Mouse (Mus musculus): ENCODE data around the gene Foxn3. TPM values are rescaled to one million over a fixed set of nuclear protein-coding genes. Genes with fewer than 3 reads are reported as not detected.

Gene Foxn3
- polyA plus RNA-seq, 1 experiment from 2014 or later, result 90.0 TPM

DNA sequence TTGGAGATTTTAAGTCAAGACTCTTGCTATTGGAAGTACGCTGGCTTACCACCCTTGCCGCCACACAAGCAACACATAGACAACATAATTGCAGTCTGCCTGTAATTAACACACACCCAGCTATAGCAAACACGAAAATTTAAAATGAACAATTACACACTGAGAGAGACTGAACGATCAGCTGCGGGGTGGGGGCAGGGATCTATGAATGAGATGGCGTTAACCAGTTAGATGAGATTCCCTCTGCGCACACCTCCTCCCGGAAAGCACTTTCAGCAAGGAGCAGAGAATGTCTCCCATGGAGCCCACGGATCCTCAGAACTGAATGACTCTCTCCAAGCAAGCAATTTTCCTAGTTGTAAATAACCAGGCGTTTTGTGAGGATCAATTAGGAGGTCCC is 309.8 kb downstream of the Foxn3 start:
- WGBS, result 84% methylated on average over 10 of the region's 10 CpGs
- Histone ChIP-seq H3K9ac (replicated peaks) (no peak overlapping the region), H3K9me3 (peaks cover 5% of the 10 kb centered on the region; the same call in 1 of the 2 replicates), H3K27me3 (no peaks in the 10 kb centered on the region), H3K27ac (replicated peaks) (no peak overlapping the region), H3K4me2 (replicated peaks) (no peak overlapping the region), H3K4me1 (peaks cover 14% of the 10 kb centered on the region), H3K4me3 (no peak overlapping the region), H3K36me3 (no peaks in the 10 kb centered on the region)
- ATAC-seq (ENCODE audit: low FRiP score, low read depth), result no peak

DNA sequence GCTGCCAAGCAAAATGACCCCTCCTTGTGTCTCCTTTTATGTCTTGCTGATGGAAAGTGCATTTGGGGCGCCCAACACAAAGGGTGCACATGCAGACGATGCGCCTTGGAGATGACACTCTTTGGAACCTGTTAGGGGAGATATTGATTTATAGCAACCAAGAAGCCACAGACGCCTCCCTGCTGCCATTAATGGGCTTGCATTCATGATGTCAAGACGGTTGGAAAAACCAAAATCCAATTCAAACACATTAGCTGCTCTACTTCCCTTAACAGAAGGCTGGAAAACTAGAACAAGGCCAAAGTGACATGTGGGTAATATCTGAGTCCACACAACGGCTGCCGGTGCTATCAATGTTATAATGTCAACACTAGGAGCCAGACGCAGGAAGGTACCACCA is 314.8 kb downstream of the Foxn3 start:
- no peak for ATAC-seq (ENCODE audit: low FRiP score, low read depth)
- H3K27me3 ChIP-seq, result no peaks in the 10 kb centered on the region
- no peak overlapping the region for H3K9ac ChIP-seq (replicated peaks)
- no peaks in the 10 kb centered on the region for H3K36me3 ChIP-seq
- H3K4me1 ChIP-seq, result peaks cover 11% of the 10 kb centered on the region; the same call in 1 of the 2 replicates
- H3K4me2 ChIP-seq (replicated peaks), result no peak overlapping the region
- peaks cover 5% of the 10 kb centered on the region; the same call in 1 of the 2 replicates for H3K9me3 ChIP-seq
- no peak overlapping the region for H3K27ac ChIP-seq (replicated peaks)
- no peak overlapping the region for H3K4me3 ChIP-seq
- WGBS, result 89% methylated on average over 8 of the region's 8 CpGs

DNA sequence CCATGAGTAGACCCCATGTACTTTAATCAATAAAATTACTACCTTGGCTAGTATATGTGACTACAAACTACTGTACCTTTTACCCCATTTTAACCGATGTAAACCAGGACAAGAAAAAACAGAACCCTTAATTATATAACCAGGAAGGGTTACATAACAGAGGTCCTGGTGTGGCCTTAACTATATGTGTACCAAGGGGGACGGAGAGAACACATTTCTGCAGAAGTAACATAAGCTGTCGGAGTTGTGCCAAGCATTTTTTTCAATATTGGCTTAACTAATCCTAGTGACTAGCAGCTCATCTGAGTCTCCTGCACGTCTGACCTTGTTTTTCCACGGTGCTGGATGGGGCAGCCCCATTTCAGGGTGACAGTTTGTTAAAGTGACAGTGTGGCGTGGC is 315.4 kb downstream of the Foxn3 start:
- Histone ChIP-seq H3K36me3 (no peaks in the 10 kb centered on the region), H3K27ac (replicated peaks) (no peak overlapping the region), H3K9ac (replicated peaks) (no peak overlapping the region), H3K4me2 (replicated peaks) (no peak overlapping the region), H3K4me3 (no peak overlapping the region), H3K9me3 (peaks cover 2% of the 10 kb centered on the region; the same call in 1 of the 2 replicates), H3K27me3 (no peaks in the 10 kb centered on the region), H3K4me1 (peaks cover 11% of the 10 kb centered on the region; the same call in 1 of the 2 replicates)
- WGBS, result 75% methylated on average over 6 of the region's 6 CpGs
- no peak for ATAC-seq (ENCODE audit: low FRiP score, low read depth)

DNA sequence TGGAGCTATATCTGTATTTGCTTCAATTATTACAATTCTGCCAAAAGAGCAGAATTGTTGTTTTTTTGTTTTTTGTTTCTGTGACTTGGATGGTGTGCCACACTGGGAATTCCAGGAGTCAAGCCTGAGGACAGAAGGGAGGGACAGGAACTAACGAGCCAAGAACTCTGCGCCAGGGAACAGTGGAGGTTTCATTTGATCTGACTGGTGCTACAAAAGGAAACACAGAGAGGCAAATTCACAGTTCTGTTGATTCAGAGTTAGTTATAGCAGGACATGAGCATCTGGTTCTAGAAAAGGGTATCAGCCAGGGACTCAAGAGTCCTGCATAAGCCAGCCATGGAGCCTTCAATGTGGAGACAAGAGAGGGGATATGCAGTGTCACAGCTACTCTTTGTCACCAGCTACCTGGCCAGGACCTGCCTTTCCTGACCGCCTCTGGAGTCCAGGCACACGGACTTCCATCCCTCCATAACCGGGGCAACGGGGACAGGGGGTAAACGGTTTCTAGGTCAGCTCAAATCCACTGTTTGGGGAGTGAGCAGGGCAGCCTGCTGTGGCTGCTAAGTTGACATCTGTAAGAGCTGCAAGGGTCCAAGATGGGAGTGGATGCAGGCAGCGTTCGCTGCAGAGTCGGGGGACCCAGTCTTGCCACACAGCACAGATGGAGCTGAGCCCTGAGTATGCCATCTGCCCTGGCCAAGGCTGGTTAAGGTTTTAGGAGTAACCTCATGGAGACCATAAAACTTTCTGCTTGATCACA is 316.2 kb downstream of the Foxn3 start:
- Histone ChIP-seq H3K4me2 (replicated peaks) (no peak overlapping the region), H3K9me3 (no peaks in the 10 kb centered on the region), H3K9ac (replicated peaks) (no peak overlapping the region), H3K4me3 (no peak overlapping the region), H3K4me1 (peaks cover 11% of the 10 kb centered on the region; the same call in 1 of the 2 replicates), H3K27me3 (no peaks in the 10 kb centered on the region), H3K27ac (replicated peaks) (0 out of 2 replicates have a peak overlapping the region, but pooled peaks have one; percentile 5), H3K36me3 (no peaks in the 10 kb centered on the region)
- ATAC-seq (ENCODE audit: low FRiP score, low read depth), result no peak
- whole genome bisulfite sequencing, result 81% methylated on average over 10 of the region's 10 CpGs

DNA sequence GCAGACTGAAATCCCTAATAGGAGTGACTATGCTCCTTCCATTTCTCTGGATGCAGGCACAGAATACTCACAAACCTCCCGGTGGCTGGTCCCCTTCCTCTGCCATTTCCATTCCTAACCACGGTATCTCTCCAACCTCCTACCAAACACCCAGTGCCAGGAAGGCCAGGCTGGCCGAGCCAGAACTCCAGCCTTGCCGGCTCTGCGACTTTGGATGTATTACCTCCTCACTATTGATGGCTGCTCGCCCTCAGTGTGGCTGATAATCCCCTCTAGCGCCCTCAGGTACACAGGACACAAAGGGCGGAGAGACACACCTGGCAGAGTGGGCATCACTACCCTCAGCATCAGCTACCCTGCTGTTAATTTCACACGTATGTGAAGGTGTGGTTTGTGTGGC is 318.7 kb downstream of the Foxn3 start:
- no peaks in the 10 kb centered on the region for H3K27me3 ChIP-seq
- 92% methylated on average over 9 of the region's 9 CpGs for WGBS
- H3K9ac ChIP-seq (replicated peaks), result no peak overlapping the region
- H3K4me2 ChIP-seq (replicated peaks), result no peak overlapping the region
- H3K9me3 ChIP-seq, result no peaks in the 10 kb centered on the region
- no peak for ATAC-seq (ENCODE audit: low FRiP score, low read depth)
- peaks cover 21% of the 10 kb centered on the region for H3K4me1 ChIP-seq
- H3K36me3 ChIP-seq, result no peaks in the 10 kb centered on the region
- no peak overlapping the region for H3K4me3 ChIP-seq
- H3K27ac ChIP-seq (replicated peaks), result no peak overlapping the region

DNA sequence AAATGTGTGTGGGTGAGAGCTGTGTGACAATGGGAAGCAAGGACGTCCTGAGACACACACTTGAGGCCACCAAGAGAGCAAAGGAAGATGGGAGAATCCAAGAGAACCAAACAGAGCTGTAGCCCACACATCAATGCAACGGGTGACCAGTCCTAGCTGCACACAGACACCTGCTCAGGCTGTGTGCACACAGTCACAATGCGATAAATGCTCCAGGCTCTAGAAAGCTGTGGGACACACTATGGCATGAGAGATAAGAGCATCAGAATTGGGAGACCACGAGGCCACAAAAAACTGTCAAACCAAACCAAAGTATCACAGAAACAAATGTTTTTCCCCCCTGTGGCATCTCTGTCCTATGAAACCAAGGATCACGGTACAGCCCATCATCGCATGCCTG is 319.1 kb downstream of the Foxn3 start:
- Histone ChIP-seq H3K4me3 (no peak overlapping the region), H3K27me3 (no peaks in the 10 kb centered on the region), H3K9me3 (no peaks in the 10 kb centered on the region), H3K9ac (replicated peaks) (no peak overlapping the region), H3K4me2 (replicated peaks) (no peak overlapping the region), H3K27ac (replicated peaks) (no peak overlapping the region), H3K36me3 (no peaks in the 10 kb centered on the region), H3K4me1 (peaks cover 25% of the 10 kb centered on the region)
- no peak for ATAC-seq (ENCODE audit: low FRiP score, low read depth)
- WGBS, result 93% methylated on average over 6 of the region's 6 CpGs

DNA sequence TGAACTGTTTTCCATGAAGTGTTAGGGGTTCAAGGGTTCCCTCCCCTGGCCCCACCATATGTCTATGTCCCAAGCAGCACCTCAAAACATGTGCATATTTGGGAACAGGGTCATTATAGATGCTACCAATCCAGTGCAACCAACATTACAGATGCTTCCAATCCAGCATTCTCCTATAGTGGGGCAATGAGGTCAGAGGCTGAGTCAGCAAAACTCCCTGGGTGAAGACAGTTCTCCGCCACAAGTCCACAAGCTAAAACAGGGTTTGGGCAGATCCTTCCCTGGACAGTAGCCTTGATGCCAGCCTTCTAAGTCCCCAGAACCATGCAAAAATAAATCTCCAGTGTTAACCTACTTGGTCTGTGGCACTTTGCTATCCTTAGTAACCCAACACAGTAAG is 320.1 kb downstream of the Foxn3 start:
- Histone ChIP-seq H3K9ac (replicated peaks) (no peak overlapping the region), H3K4me3 (no peak overlapping the region), H3K4me1 (peaks cover 28% of the 10 kb centered on the region), H3K36me3 (no peaks in the 10 kb centered on the region), H3K9me3 (no peaks in the 10 kb centered on the region), H3K4me2 (replicated peaks) (no peak overlapping the region), H3K27ac (replicated peaks) (no peak overlapping the region), H3K27me3 (no peaks in the 10 kb centered on the region)
- WGBS, result 83% methylated on average over 1 of the region's 1 CpGs
- ATAC-seq (ENCODE audit: low FRiP score, low read depth), result no peak

DNA sequence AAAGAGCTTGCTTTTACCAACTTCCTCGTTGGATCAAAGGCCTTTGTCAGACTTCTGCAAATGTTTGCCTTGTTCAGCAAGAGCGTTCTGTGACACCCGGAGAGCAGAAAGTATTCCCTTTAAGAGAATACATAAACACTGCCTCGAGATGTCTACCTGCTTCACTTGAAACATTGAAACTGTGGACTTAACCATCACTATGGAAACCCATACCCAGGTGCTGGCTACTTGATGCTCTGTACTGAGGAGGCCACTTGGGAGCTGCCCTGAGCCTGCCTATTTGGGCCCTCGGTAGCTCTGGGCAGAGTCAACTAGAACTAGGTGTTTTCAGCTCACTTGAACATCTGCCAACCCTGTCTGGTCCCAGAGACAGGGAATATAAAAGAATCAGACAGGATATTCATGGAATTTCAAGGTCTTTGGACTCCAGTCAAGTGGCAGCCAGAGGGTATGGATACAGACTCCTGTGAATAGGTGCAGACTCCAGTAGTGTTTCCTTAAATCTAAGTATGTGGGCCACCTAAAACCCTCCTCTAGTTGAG is 323.1 kb downstream of the Foxn3 start:
- Histone ChIP-seq H3K4me1 (peaks cover 39% of the 10 kb centered on the region), H3K27ac (replicated peaks) (no peak overlapping the region), H3K9ac (replicated peaks) (no peak overlapping the region), H3K27me3 (no peaks in the 10 kb centered on the region), H3K9me3 (no peaks in the 10 kb centered on the region), H3K36me3 (no peaks in the 10 kb centered on the region), H3K4me3 (no peak overlapping the region), H3K4me2 (replicated peaks) (no peak overlapping the region)
- ATAC-seq (ENCODE audit: low FRiP score, low read depth), result no peak
- 61% methylated on average over 5 of the region's 5 CpGs for WGBS

DNA sequence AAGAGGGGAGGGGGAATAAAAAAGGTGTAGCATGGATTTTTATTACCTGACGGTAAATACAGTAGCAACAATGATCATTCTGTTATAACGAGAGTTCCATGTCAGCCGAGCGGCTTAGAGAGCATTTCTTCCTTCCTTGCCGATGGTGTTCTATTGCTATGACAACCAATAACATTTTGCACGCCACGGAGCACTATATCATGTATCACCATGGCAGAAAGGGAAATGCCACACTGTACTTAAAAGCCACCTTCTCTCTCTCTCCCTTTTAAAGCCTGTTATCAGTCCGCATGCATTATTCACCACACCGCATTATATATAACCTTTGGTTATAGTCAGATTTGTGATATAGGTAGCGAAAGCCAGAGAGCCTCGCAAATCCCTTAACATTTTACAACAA is 323.6 kb downstream of the Foxn3 start:
- no peaks in the 10 kb centered on the region for H3K27me3 ChIP-seq
- H3K36me3 ChIP-seq, result no peaks in the 10 kb centered on the region
- H3K4me1 ChIP-seq, result peaks cover 45% of the 10 kb centered on the region
- H3K4me3 ChIP-seq, result no peak overlapping the region
- ATAC-seq (ENCODE audit: low FRiP score, low read depth), result no peak
- no peak overlapping the region for H3K4me2 ChIP-seq (replicated peaks)
- no peak overlapping the region for H3K27ac ChIP-seq (replicated peaks)
- H3K9ac ChIP-seq (replicated peaks), result no peak overlapping the region
- 74% methylated on average over 11 of the region's 11 CpGs for WGBS
- H3K9me3 ChIP-seq, result no peaks in the 10 kb centered on the region

DNA sequence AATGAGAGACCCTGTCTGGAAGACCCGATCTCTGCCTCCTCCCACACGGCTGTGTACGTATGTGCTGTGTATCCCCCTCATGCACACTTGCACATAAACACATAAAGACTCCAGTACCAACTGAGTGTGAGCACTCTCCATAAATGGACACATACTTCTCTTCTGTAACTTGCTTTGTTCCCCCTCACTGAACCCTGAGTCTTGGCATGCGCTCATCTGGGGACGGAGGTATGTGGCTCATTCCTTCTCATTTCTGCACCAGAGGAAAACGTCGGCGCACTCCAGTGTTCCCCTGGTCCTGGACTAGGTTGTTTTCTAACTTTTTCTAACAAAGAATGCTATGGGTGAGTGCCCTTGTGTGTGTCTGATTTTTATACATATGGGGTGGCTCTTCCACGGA is 325.9 kb downstream of the Foxn3 start:
- no peak overlapping the region for H3K4me2 ChIP-seq (replicated peaks)
- H3K36me3 ChIP-seq, result no peaks in the 10 kb centered on the region
- peaks cover 67% of the 10 kb centered on the region for H3K4me1 ChIP-seq
- H3K27me3 ChIP-seq, result no peaks in the 10 kb centered on the region
- H3K9ac ChIP-seq (replicated peaks), result no peak overlapping the region
- WGBS, result 91% methylated on average over 9 of the region's 9 CpGs
- H3K4me3 ChIP-seq, result no peak overlapping the region
- ATAC-seq (ENCODE audit: low FRiP score, low read depth), result no peak
- no peak overlapping the region for H3K27ac ChIP-seq (replicated peaks)
- H3K9me3 ChIP-seq, result no peaks in the 10 kb centered on the region

DNA sequence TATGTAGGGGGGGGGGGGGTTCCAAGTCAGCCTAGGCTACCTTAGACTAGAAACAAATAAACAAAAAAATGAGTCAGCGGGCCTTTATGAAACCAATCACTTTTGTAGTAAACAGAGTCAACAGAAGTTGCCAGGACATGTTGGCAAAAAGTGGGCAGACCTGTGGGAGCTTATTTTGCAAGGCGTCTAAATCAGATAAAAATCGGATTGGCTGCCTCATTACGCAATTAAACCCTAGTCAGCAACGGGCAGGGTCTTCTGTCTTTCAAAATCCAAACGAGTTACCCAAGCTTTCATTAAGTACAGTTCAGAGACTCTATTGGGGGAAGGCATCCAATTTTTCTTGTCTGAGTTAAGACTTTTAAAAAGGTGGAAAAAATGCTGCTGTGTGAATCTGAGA is 329.0 kb downstream of the Foxn3 start:
- H3K4me2 ChIP-seq (replicated peaks), result no peak overlapping the region
- no peak overlapping the region for H3K4me3 ChIP-seq
- 0 out of 2 replicates have a peak overlapping the region, but pooled peaks have one; percentile 10 for H3K27ac ChIP-seq (replicated peaks)
- H3K9ac ChIP-seq (replicated peaks), result no peak overlapping the region
- 69% methylated on average over 6 of the region's 6 CpGs for WGBS
- ATAC-seq (ENCODE audit: low FRiP score, low read depth), result no peak
- H3K36me3 ChIP-seq, result no peaks in the 10 kb centered on the region
- H3K4me1 ChIP-seq, result peaks cover 84% of the 10 kb centered on the region
- no peaks in the 10 kb centered on the region for H3K27me3 ChIP-seq
- no peaks in the 10 kb centered on the region for H3K9me3 ChIP-seq

DNA sequence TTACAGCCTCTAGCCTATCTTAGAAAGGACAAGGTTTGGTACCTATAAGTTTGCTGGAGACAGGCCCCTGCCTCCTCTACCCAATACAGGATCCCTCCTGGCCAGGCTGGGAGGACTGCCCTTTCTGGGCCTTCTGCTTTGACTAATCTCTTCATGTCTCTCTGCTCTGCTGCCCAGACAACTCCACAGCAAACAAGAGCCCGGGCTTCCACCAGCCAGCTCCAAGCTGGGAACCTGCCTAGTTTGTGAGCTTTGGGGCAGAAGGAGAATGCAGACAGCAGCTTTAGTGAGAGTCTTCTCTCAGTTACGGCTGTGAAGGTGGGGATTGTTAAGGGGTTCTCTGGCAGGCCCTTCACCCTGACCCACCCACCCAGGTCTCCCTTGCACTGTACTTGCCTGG is 330.0 kb downstream of the Foxn3 start:
- no peak overlapping the region for H3K9ac ChIP-seq (replicated peaks)
- WGBS, result 29% methylated on average over 2 of the region's 2 CpGs
- H3K9me3 ChIP-seq, result no peaks in the 10 kb centered on the region
- no peak for ATAC-seq (ENCODE audit: low FRiP score, low read depth)
- H3K27ac ChIP-seq (replicated peaks), result 0 out of 2 replicates have a peak overlapping the region, but pooled peaks have one; percentile 63
- H3K4me2 ChIP-seq (replicated peaks), result no peak overlapping the region
- H3K4me3 ChIP-seq, result no peak overlapping the region
- H3K27me3 ChIP-seq, result no peaks in the 10 kb centered on the region
- peaks cover 85% of the 10 kb centered on the region for H3K4me1 ChIP-seq
- no peaks in the 10 kb centered on the region for H3K36me3 ChIP-seq

All from midbrain, embryonic 12.5 days (tissue).